Mouse (Mus musculus) lung, adult 18-20 months (tissue): Measurements from ENCODE around the gene Krtap2-4.
A peak's percentile ranks its signal among the peaks of the same experiment; 100 is the strongest.

Experiments used
- DNase-seq, 2 experiments: peaks; one replicate each; pipeline ENCODE4 v3.0.0; 2022; ENCODE audit warnings: mixed read lengths in 2 of 2

Gene Krtap2-4

GRCm38 (mm10) chr11:99581564-99581963 lies 33.1 kb downstream of the Krtap2-4 start:
- peak in 1 of 2 experiments; percentile 17 for DNase-seq

GRCm38 (mm10) chr11:99581051-99581450 lies 33.6 kb downstream of the Krtap2-4 start:
- no peak for DNase-seq

- no peak for DNase-seq
Observed at GRCm38 (mm10) chr11:99580636-99581035, 34.0 kb downstream of the Krtap2-4 start, which contains the start of gene Krtap1-5. Gene Krtap1-5, minus strand, starts transcription at chr11:99581016.

- DNase-seq: peak; percentile 72 to 76
Observed at GRCm38 (mm10) chr11:99574106-99574505, 40.5 kb downstream of the Krtap2-4 start.

GRCm38 (mm10) chr11:99573164-99573563 lies 41.5 kb downstream of the Krtap2-4 start:
- DNase-seq: no peak

GRCm38 (mm10) chr11:99566530-99566929 lies 48.1 kb downstream of the Krtap2-4 start, which contains the start of gene Krtap3-1:
Gene Krtap3-1, minus strand, starts transcription at chr11:99566630.
- DNase-seq: no peak
